Mouse (Mus musculus) urinary bladder, postnatal 10 days (tissue): ENCODE measurements around the gene Zp3.
A peak's percentile ranks its signal among the peaks of the same experiment; 100 is the strongest.

ENCODE experiments used
- DNase-seq: peaks from one replicate; pipeline ENCODE4 v3.0.0; 2022; ENCODE audit warnings: low spot score

The Zp3 gene

GRCm38 (mm10) chr5:135962125-135962491 is 17.8 kb upstream of the Zp3 start:
- DNase-seq = no peak

- DNase-seq = peak; percentile 91
Observed at GRCm38 (mm10) chr5:135962492-135963279, 17.2 kb upstream of the Zp3 start.

- no peak for DNase-seq
Observed at GRCm38 (mm10) chr5:135963280-135963627, 16.6 kb upstream of the Zp3 start.

- DNase-seq = no peak
Observed at GRCm38 (mm10) chr5:135965501-135965930, 14.4 kb upstream of the Zp3 start.

GRCm38 (mm10) chr5:135966866-135967265 is 13.0 kb upstream of the Zp3 start:
- no peak for DNase-seq

GRCm38 (mm10) chr5:135968781-135969180 is 11.1 kb upstream of the Zp3 start:
- DNase-seq = no peak

- DNase-seq = no peak
Observed at GRCm38 (mm10) chr5:135970247-135970646, 9.7 kb upstream of the Zp3 start.

GRCm38 (mm10) chr5:135971876-135972275 is 8.0 kb upstream of the Zp3 start:
- DNase-seq = no peak

- no peak for DNase-seq
Observed at GRCm38 (mm10) chr5:135974365-135974764, 5.5 kb upstream of the Zp3 start, which contains the start of gene Ssc4d. Ssc4d (minus strand) TSS chr5:135974531.

- DNase-seq = no peak
Observed at GRCm38 (mm10) chr5:135975893-135976668, 3.8 kb upstream of the Zp3 start.

GRCm38 (mm10) chr5:135979381-135979780 is 518 bp upstream of the Zp3 start:
- DNase-seq = no peak

GRCm38 (mm10) chr5:135982398-135982797 is 2.5 kb downstream of the Zp3 start:
- DNase-seq = no peak

- DNase-seq = no peak
Observed at GRCm38 (mm10) chr5:135984546-135985044, 4.7 kb downstream of the Zp3 start.

GRCm38 (mm10) chr5:135987248-135987647 is 7.3 kb downstream of the Zp3 start:
- DNase-seq = no peak

GRCm38 (mm10) chr5:135990601-135991000 is 10.7 kb downstream of the Zp3 start:
- DNase-seq = no peak

- no peak for DNase-seq
Observed at GRCm38 (mm10) chr5:135993381-135993965, 13.6 kb downstream of the Zp3 start.

GRCm38 (mm10) chr5:135994335-135994724 is 14.4 kb downstream of the Zp3 start:
- DNase-seq = no peak

GRCm38 (mm10) chr5:135994725-135995687 is 15.1 kb downstream of the Zp3 start, which contains the start of gene Dtx2:
Dtx2 (plus strand) TSS chr5:135994800.
- DNase-seq = peak; percentile 58

GRCm38 (mm10) chr5:135996162-135996561 is 16.3 kb downstream of the Zp3 start:
- no peak for DNase-seq

GRCm38 (mm10) chr5:136001222-136001621 is 21.3 kb downstream of the Zp3 start:
- no peak for DNase-seq

GRCm38 (mm10) chr5:136002325-136002724 is 22.4 kb downstream of the Zp3 start:
- DNase-seq = no peak
